Mouse (Mus musculus): Measurements from ENCODE around the gene Golph3. TPM values are rescaled to one million over a fixed set of nuclear protein-coding genes. Genes with fewer than 3 reads are reported as not detected.
A peak's percentile ranks its signal among the peaks of the same experiment; 100 is the strongest.

The Golph3 gene
- polyA plus RNA-seq, 1 experiment: 34.2 TPM

DNA sequence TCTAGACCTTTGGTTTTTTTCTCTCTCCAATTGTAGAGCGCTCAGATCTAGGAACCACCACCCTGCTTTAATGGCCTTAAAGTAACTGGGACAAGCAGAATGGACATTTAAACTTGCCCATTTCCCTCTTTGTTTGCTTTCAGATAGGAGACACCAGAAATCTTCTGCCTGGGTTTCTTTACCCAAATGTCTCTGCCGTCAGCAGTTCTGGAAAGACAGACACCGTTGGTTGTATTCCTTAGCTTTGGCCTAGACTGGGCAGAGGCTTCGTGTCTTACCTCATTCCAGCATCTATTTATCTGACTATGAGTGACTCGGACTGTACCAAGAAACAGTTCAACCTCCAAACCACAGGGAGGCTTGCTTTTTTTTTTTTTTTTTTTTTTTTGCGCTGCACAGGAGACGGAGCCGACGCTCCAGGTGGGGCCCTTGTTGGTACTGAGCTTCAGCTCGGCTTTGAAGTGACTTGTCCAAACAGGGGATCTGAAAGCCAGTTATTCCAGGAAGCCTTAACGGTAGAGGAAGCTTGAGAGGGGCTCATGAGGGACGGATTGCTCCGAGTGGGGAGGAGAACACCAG lies 55.3 kb downstream of the Golph3 start:
- Histone ChIP-seq H3K27me3 (ENCODE audit: control insufficient read depth, insufficient read depth, low read length) (no peaks in the 10 kb centered on the region), H3K27ac (ENCODE audit: insufficient read depth, low read length) (no peak overlapping the region), H3K36me3 (ENCODE audit: control insufficient read depth, insufficient read depth, low read length) (no peaks in the 10 kb centered on the region), H3K4me1 (ENCODE audit: control insufficient read depth, insufficient read depth, insufficient read length) (peaks cover 5% of the 10 kb centered on the region; the same call in 1 of the 2 replicates), H3K4me3 (ENCODE audit: extremely low read depth, insufficient read depth, insufficient read length) (no peak overlapping the region)
- 21% methylated on average over 13 of the region's 13 CpGs for WGBS
- DNase-seq (ENCODE audit: low read depth in 1 of 2, low spot score in 2 of 2): no peak
- TF ChIP-seq CTCF (IDR thresholded peaks at IDR 0.05; ENCODE audit: extremely low read depth, insufficient read depth, insufficient read length, insufficient replicate concordance) (no peak), POLR2A (IDR thresholded peaks at IDR 0.05; ENCODE audit: low read depth, low read length) (no peak)

DNA sequence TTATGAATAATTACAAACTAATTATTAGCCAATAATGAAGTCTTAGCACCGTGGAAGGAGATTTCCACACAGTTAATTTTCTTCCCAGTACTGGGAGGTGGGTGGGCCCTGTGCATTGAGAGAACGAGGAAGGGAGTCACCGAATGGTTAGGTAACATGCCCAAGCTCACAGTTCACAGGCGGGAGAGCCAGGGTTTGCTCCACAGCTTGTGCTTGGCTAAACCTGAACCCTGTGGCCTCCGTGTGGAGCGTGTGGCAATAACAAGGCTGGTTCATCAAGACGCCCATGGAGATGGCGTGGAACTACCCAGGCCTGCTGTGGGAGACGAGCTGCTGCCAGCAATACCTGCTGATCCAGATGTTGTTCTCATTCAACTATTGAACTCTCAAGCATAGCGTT lies 56.5 kb downstream of the Golph3 start:
- WGBS: 89% methylated on average over 10 of the region's 10 CpGs
- H3K36me3 ChIP-seq (ENCODE audit: control insufficient read depth, insufficient read depth, low read length): no peaks in the 10 kb centered on the region
- TF ChIP-seq CTCF (IDR thresholded peaks at IDR 0.05; ENCODE audit: extremely low read depth, insufficient read depth, insufficient read length, insufficient replicate concordance) (no peak), POLR2A (IDR thresholded peaks at IDR 0.05; ENCODE audit: low read depth, low read length) (no peak)
- DNase-seq (ENCODE audit: low read depth in 1 of 2, low spot score in 2 of 2): no peak
- no peak overlapping the region for H3K27ac ChIP-seq (ENCODE audit: insufficient read depth, low read length)
- no peaks in the 10 kb centered on the region for H3K27me3 ChIP-seq (ENCODE audit: control insufficient read depth, insufficient read depth, low read length)
- no peak overlapping the region for H3K4me3 ChIP-seq (ENCODE audit: extremely low read depth, insufficient read depth, insufficient read length)
- peaks cover 5% of the 10 kb centered on the region; the same call in 1 of the 2 replicates for H3K4me1 ChIP-seq (ENCODE audit: control insufficient read depth, insufficient read depth, insufficient read length)

DNA sequence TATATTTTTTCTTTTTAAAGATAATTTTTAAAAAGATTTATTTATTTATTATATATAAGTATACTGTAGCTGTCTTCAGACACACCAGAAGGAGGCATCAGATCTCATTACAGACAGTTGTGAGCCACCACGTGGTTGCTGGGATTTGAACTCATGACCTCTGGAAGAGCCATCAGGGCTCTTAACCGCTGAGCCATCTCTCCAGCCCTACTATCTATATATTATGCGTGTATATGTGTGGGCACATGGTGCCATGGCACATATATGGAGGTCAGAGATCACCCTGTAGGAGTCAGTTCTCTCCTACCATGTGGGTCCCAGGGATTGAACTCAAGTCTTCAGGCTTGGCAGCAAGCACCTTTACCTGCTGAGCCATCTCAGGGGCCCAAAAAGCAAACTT lies 58.8 kb downstream of the Golph3 start:
- no peak for DNase-seq (ENCODE audit: low read depth in 1 of 2, low spot score in 2 of 2)
- H3K4me3 ChIP-seq (ENCODE audit: extremely low read depth, insufficient read depth, insufficient read length): no peak overlapping the region
- no peaks in the 10 kb centered on the region for H3K27me3 ChIP-seq (ENCODE audit: control insufficient read depth, insufficient read depth, low read length)
- TF ChIP-seq POLR2A (IDR thresholded peaks at IDR 0.05; ENCODE audit: low read depth, low read length) (no peak), CTCF (IDR thresholded peaks at IDR 0.05; ENCODE audit: extremely low read depth, insufficient read depth, insufficient read length, insufficient replicate concordance) (no peak)
- H3K27ac ChIP-seq (ENCODE audit: insufficient read depth, low read length): no peak overlapping the region
- no peaks in the 10 kb centered on the region for H3K36me3 ChIP-seq (ENCODE audit: control insufficient read depth, insufficient read depth, low read length)
- WGBS: 95% methylated on average over 3 of the region's 3 CpGs
- peaks cover 5% of the 10 kb centered on the region; the same call in 1 of the 2 replicates for H3K4me1 ChIP-seq (ENCODE audit: control insufficient read depth, insufficient read depth, insufficient read length)

DNA sequence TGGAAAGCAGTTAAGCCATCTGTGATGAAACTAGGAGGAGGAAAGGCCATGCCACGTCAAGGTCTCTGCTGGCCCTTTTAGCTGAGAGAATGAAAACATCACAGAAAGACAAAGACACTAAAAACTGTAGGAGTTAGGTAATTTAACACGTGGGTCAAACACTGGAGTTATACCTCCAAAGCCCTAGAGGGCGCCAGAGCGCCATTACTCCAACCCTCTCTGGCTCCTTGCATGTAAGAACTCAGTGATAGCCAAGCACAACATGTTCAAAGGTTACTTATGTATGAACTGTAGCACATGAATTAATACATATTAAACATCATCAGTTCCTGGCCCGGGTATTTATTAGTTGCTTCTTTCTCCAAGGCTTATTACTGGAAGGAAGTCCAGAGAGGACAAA lies 59.3 kb downstream of the Golph3 start:
- peaks cover 5% of the 10 kb centered on the region; the same call in 1 of the 2 replicates for H3K4me1 ChIP-seq (ENCODE audit: control insufficient read depth, insufficient read depth, insufficient read length)
- no peak overlapping the region for H3K4me3 ChIP-seq (ENCODE audit: extremely low read depth, insufficient read depth, insufficient read length)
- TF ChIP-seq POLR2A (IDR thresholded peaks at IDR 0.05; ENCODE audit: low read depth, low read length): no peak
- peak; percentile 40; the same call in 1 of the 2 replicates for TF ChIP-seq CTCF (IDR thresholded peaks at IDR 0.05; ENCODE audit: extremely low read depth, insufficient read depth, insufficient read length, insufficient replicate concordance)
- WGBS: 46% methylated on average over 5 of the region's 5 CpGs
- no peaks in the 10 kb centered on the region for H3K36me3 ChIP-seq (ENCODE audit: control insufficient read depth, insufficient read depth, low read length)
- H3K27ac ChIP-seq (ENCODE audit: insufficient read depth, low read length): no peak overlapping the region
- no peaks in the 10 kb centered on the region for H3K27me3 ChIP-seq (ENCODE audit: control insufficient read depth, insufficient read depth, low read length)
- peak; percentile 57 to 61 for DNase-seq (ENCODE audit: low read depth in 1 of 2, low spot score in 2 of 2)

DNA sequence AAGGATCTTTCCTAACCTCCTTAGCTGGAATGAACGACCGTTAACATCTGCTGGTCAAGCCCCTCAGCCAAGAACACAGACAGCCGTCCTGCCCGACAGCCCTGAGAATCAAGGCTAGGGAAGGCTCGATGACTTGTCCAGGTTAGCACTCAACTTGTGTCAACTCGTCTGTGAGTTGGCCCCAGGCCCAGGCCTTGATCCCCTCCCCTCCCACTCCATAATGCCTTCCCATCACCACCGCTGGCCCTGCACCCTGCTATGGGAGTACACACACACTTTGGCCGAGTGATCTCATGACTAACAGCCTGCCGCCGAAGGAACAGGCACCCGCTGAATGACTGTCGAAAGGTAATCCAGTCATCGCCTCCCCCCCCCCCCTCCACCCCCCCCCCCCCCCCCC lies 63.4 kb downstream of the Golph3 start:
- no peak overlapping the region for H3K4me3 ChIP-seq (ENCODE audit: extremely low read depth, insufficient read depth, insufficient read length)
- DNase-seq (ENCODE audit: low read depth in 1 of 2, low spot score in 2 of 2): no peak
- 94% methylated on average over 12 of the region's 13 CpGs for WGBS
- H3K27me3 ChIP-seq (ENCODE audit: control insufficient read depth, insufficient read depth, low read length): no peaks in the 10 kb centered on the region
- H3K4me1 ChIP-seq (ENCODE audit: control insufficient read depth, insufficient read depth, insufficient read length): no peaks in the 10 kb centered on the region
- H3K27ac ChIP-seq (ENCODE audit: insufficient read depth, low read length): no peak overlapping the region
- no peaks in the 10 kb centered on the region for H3K36me3 ChIP-seq (ENCODE audit: control insufficient read depth, insufficient read depth, low read length)
- no peak for TF ChIP-seq CTCF (IDR thresholded peaks at IDR 0.05; ENCODE audit: extremely low read depth, insufficient read depth, insufficient read length, insufficient replicate concordance)
- TF ChIP-seq POLR2A (IDR thresholded peaks at IDR 0.05; ENCODE audit: low read depth, low read length): no peak

DNA sequence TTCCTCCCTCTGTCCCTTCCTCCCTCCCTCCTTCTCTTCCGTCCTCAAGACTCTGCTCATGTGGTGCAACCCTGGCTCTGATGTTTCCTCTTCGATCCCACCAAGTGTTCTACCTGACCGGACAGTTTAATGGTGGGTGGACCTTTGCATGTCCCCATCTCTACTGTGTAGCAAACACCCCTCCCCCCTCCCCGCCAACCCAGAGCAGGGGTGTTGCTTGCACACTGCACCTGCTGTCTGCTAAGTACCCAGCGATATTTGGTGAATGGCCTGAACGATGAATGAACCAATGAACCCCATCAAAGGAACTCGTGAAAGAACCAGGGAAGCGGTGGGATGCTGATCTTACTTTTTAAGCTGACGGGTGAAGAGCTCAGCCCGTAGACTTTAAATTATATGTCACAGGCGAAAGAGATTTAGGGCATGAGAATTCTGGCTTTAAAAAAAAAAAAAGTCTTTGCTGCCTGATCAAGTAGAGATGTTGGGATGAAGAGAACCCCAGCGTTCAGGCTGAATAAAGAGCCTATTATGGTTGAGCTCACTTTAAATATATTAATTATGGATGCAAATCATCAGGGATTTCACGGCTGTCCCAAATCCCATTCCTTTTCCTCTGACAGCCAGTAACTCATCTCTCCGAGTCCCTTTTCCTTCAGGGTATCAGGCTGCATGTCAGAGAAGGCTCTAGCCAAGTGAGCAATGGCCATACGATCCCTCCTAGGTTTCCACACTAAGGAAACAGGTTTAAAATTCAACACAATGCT lies 67.7 kb downstream of the Golph3 start:
- H3K4me1 ChIP-seq (ENCODE audit: control insufficient read depth, insufficient read depth, insufficient read length): no peaks in the 10 kb centered on the region
- no peak for DNase-seq (ENCODE audit: low read depth in 1 of 2, low spot score in 2 of 2)
- WGBS: 87% methylated on average over 15 of the region's 15 CpGs
- H3K4me3 ChIP-seq (ENCODE audit: extremely low read depth, insufficient read depth, insufficient read length): no peak overlapping the region
- H3K27ac ChIP-seq (ENCODE audit: insufficient read depth, low read length): no peak overlapping the region
- H3K27me3 ChIP-seq (ENCODE audit: control insufficient read depth, insufficient read depth, low read length): no peaks in the 10 kb centered on the region
- H3K36me3 ChIP-seq (ENCODE audit: control insufficient read depth, insufficient read depth, low read length): no peaks in the 10 kb centered on the region
- TF ChIP-seq CTCF (IDR thresholded peaks at IDR 0.05; ENCODE audit: extremely low read depth, insufficient read depth, insufficient read length, insufficient replicate concordance) (no peak), POLR2A (IDR thresholded peaks at IDR 0.05; ENCODE audit: low read depth, low read length) (no peak)

DNA sequence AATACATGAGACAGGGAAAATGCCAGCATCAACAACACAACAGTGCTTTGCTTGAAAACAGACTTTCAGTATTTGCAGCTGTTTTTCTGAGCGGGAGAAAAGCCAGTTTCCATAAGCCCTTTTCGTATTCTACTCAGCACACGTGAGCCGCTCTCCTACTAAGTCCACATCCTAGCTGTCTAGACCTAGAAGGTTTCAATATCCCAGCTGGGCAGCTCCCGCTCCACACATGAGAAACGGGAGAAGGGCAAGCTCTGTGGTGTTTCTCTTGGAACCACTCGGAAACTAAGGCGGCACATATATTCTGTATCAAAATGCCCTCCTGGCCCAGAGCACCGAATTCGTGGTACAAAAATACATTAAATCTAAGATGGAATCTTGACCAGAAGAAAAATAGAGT lies 73.5 kb downstream of the Golph3 start:
- TF ChIP-seq CTCF (IDR thresholded peaks at IDR 0.05; ENCODE audit: extremely low read depth, insufficient read depth, insufficient read length, insufficient replicate concordance) (no peak), POLR2A (IDR thresholded peaks at IDR 0.05; ENCODE audit: low read depth, low read length) (no peak)
- DNase-seq (ENCODE audit: low read depth in 1 of 2, low spot score in 2 of 2): no peak
- Histone ChIP-seq H3K27ac (ENCODE audit: insufficient read depth, low read length) (no peak overlapping the region), H3K4me1 (ENCODE audit: control insufficient read depth, insufficient read depth, insufficient read length) (no peaks in the 10 kb centered on the region), H3K4me3 (ENCODE audit: extremely low read depth, insufficient read depth, insufficient read length) (no peak overlapping the region), H3K36me3 (ENCODE audit: control insufficient read depth, insufficient read depth, low read length) (no peaks in the 10 kb centered on the region), H3K27me3 (ENCODE audit: control insufficient read depth, insufficient read depth, low read length) (no peaks in the 10 kb centered on the region)
- 93% methylated on average over 10 of the region's 10 CpGs for WGBS

All from spleen, adult 2 months (tissue).